Mouse (Mus musculus) liver, adult 2 months (tissue): Measurements from ENCODE around the gene Rita1.

Experiments used
- CTCF ChIP-seq: fragments of 200-500 bp; IDR thresholded peaks from 2 replicates; pipeline ENCODE4 v1.5.1; 2011; ENCODE audit warnings: low read depth, low read length, control low read depth
- POLR2A ChIP-seq: fragments of 200-500 bp; IDR thresholded peaks from 2 replicates; pipeline ENCODE4 v1.6.1; 2011; ENCODE audit warnings: low read length, control low read depth; ENCODE audit not compliant: insufficient read depth; ENCODE audit errors: extremely low read depth

GRCm38 (mm10) chr5:120599625-120600024 is 12.8 kb downstream of the Rita1 start:
- TF ChIP-seq POLR2A (no peak), CTCF (no peak)
